Mouse (Mus musculus) heart, postnatal 4 days (tissue): ENCODE measurements around the gene Gm29609. TPM values are rescaled to one million over a fixed set of nuclear protein-coding genes. Genes with fewer than 3 reads are reported as not detected.

Experiments used
- DNase-seq: peaks from one replicate; pipeline ENCODE4 v3.0.0; 2021
- total RNA-seq, 2 experiments: library from RNA; stranded (reverse); gene quantifications; 2 replicates each; pipeline ENCODE4 v1.2.3; 2021

The Gm29609 gene
- total RNA-seq, 2 experiments from 2014 or later = 0.86 to 1.1 TPM

DNA sequence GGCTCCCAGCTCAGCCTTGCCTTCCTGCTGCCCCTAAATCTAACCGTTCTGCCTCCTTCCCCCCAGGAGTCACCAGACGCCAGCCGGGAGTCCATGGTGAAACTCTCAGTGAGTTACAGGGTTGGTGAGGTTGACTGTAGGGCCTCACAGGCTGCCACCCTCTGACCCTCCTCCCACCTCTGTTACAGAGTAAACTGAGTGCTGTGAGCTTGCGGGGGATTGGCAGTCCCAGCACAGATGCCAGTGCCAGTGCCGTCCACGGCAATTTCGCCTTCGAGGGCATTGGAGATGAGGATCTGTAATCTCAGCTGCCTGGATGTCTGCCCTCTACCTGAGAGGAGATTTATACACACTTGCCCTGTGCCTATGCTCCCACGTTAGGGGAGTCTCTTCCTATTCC lies 18.5 kb upstream of the Gm29609 start:
- no peak for DNase-seq

DNA sequence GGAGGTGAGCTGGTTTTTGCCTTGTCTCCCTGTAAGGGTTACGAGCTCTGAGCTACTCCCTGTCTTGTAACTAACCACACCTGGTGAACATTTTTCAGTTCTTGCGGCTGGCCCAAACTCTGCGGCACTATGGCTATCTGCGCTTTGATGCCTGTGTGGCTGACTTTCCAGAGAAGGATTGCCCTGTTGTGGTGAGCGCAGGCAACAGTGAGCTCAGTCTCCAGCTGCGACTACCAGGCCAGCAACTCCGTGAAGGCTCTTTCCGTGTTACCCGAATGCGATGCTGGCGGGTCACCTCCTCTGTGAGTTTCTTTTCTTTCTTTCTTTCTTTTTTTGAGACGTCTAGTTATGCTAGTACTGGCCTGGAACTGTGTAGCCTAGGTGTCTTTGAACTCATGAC lies 17.4 kb upstream of the Gm29609 start:
- no peak for DNase-seq

DNA sequence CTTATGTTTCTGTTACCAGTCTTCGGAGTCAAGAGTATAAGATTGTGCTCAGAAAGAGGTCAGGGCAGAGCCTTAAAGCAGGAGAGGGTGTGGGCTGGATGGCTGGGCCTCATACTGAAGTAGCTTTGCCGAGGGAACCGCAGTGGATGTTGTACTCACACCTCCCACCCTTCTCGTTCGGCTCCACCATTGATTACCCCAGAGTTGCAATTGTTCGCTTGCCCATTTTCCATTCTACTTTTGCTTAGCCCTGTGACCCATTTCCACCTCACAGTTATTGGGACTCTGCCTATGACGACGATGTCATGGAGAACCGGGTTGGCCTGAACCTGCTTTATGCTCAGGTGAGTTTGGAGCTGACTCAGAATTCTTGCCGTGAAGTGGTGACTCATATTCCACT lies 16.5 kb upstream of the Gm29609 start:
- no peak for DNase-seq

- no peak for DNase-seq
Measured at GRCm38 (mm10) chr5:31195671-31196070, 16.0 kb upstream of the Gm29609 start.

DNA sequence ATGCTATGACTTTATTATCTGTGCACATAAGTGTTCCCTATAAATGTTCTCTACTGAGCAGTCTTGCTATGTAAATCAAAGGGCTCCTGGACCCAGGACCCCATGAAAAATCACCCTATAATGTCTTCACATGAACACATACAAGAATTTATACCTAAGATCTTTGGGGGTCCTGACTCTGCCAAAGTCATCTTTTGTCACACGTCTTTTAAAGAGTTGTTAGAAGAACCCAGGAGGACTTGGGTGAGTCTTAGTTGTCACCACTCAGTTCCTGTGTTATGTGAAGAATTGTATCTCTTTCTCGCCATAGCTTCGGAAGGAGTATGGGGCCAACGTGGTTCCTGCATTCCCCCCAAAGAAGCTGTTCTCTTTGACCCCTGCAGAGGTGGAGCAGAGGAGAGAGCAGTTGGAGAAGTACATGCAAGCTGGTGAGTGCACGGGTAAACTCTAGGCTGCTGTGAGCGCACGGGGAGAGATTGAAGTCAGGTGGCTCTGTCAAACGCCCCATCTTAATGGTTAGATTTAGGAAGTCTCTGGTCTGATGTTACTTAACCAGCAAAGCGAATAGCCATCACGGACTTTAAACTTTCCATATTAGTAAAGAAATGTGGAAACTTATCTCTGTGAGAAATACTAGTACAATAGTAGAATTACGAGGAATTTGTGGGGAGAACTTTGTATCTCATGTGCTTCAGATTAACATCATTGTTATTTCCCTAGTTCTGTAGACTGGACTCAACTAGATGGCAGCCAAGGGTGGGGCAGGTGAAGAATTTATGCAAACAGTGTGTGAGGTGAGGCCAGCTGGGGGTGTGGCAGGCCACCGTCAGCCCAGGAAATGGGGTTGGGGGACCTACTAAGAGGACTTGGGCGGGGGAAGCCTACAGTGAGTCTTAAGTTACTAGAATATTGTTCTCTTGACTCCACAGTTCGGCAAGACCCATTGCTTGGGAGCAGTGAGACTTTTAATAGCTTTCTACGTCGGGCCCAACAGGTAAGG lies 15.1 kb upstream of the Gm29609 start:
- no peak for DNase-seq

DNA sequence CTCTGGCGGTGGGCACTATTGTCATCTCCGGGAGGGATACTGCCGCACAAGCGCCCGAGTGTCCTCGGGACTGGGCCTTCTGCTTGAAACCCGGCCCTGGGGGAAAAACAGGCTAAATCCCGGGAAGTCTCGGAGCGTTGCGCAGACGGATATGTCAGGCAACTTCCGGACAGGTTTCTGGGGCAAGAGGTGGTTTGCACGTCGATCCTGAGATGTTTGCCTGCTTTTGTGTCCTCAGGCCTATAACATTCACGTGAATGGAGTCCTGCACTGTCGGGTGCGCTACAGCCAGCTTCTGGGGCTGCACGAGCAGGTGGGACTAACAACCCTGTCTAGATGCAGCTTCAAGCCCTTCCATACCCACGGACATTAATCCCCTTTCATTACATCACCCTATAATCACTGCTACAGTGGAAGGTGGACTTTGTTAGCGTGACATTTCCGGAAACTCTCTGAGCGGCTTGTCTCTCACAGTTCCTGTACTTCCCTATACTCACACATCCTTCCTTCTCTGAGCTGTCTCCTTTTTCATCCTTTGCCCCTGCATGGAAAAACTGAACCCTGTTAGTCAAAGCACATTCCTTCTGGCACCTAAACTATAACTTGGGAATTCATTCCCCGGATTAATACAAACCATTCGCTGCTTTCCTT lies 14.0 kb upstream of the Gm29609 start:
- no peak for DNase-seq

- peak; percentile 99 for DNase-seq
Measured at GRCm38 (mm10) chr5:31192939-31193630, 13.4 kb upstream of the Gm29609 start, which contains the start of the genes Snx17 and Eif2b4. Gene Snx17 (plus strand): TSS chr5:31193227. Gene Eif2b4 (minus strand): TSS chr5:31193430.

DNA sequence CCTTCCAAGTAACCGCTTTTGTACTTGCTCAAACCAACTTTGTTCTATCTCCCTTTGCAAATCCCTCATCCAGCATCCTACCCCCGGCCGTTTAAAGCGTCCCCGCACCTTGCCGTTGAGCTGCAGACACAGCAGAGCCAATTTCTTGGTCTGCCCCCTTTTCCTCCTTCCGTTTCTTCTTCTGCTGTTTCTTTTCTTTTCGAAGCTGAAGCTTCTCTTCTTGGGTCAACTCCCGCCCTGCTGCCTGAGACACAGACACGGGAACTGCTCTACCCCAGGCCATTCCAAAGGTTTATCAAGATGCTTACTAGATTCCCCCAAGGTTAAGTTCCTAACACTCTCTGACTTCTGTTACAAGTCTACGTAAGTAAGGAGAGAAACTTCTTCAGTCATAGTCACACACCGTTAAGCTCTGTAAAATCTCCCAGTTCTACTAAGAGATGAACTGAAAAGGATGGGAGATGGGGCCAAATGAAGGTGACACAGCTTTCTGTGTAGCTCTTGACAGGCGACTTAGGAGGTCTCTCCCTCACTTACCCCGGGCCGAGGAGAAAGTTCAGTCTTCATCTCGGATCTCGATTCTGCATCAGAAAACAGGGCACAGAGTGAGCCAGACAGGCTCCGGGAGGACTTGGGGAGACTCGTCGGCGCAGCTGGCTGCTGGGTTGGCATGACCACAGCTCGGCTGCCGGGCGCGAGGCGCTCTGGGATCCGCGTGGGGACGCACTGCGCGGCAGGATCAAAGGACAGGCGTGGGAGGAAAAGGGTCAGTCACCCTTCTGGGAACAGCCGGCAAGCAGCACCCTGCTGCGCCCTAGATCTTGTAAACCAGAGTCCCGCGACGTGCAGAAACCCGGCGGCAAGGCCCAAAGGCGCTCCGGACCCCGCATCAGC lies 12.6 kb upstream of the Gm29609 start:
- DNase-seq = peak; percentile 82

DNA sequence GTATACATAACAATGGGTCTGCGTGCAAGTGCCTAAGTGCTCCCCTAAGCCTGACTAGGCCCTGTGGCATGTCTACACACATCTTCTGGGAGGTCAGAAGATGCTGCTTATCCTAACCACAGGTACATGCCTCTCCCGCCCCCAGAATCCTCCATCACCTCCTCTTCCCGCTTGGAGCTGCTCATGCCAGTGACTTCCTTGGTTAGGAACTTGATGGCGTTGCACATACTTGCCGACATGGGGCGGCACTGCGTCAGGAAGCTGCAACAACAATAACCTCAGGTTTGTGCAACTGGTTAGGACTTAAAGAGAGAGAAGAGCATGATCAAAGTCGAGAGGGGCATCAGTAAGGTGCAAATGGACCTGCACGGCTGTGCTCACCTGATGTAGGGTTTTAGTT lies 10.5 kb upstream of the Gm29609 start:
- DNase-seq = no peak

GRCm38 (mm10) chr5:31188223-31188840 lies 8.6 kb upstream of the Gm29609 start:
- DNase-seq = no peak

DNA sequence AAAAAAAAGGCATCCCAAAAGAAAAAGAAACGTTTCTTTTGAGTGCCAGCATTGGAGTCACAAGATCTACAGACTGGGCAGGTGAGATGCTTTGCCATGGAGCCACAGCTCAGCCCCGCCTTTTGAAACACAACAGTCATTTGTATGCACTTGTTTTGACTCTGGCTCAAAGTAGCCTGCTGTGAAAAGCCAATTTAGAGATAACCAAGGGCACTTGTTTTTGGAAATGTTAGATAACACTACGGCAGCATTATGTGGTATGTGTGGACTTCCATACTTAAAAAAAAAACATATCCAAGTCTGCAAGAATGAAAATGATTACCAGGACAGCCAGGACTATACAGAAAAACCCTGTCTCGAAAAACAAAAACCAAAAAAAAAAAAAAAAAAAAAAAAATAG lies 4.0 kb upstream of the Gm29609 start:
- no peak for DNase-seq

- no peak for DNase-seq
Measured at GRCm38 (mm10) chr5:31181183-31181770, 1.6 kb upstream of the Gm29609 start.

GRCm38 (mm10) chr5:31179301-31179765 lies 378 bp downstream of the Gm29609 start:
- DNase-seq = peak; percentile 38

DNA sequence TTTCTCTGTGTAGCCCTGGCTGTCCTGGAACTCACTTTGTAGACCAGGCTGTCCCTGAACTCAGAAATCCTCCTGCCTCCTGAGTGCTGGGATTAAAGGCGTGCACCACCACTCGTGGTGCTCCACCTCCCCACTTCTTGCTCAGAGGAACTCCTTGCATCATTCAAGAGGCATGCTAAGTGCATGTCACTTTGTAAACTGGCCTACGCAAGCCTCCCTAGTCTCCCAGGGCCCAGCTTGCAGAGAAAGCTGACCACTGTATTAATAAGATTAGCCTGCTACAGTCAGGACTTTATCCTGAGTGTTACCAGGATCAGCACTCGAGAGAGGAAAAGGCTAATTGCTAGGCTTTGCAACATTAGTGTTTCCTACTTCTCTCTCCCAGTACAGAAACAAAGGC lies 11.1 kb downstream of the Gm29609 start:
- no peak for DNase-seq

DNA sequence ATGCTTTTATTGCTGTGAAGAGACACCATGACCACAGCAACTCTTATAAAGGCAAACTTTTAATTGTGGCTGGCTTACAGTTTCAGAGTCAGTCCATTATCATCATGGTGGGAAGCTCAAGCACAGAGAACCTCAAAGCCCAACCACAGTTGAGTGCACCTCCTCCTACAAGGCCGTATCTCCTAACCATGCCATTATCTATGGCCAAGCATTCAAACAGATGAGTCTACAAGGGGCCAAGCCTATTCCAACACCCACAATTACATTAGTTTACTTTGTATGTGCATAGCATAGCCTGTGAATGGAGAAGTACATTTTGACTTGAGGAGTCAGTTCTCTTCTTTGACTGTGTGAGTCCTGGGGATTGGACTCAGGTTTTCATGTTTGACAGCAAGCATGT lies 14.8 kb downstream of the Gm29609 start:
- no peak for DNase-seq

GRCm38 (mm10) chr5:31162462-31162861 lies 17.2 kb downstream of the Gm29609 start:
- no peak for DNase-seq

DNA sequence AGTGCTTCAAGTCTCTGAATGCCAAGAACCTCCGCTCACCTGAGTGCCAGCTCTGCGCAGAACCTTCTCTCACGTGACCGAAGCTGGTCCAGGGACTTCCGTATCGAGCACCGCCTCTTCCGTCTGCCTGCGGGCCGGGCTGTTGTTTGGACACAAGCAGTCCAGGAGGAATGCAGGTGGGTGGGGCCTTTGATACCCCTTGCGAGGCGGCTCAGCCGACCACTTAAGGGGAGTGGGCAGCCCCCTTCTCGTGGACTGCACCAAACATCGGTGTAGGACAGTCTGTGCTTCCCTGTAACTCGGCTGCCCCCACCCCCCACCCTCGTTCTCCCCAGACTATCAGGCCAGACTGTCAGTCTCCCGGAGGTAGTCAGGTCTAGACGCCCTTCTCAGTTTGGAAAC lies 25.6 kb downstream of the Gm29609 start, which contains the start of gene Mpv17:
Gene Mpv17, minus strand, starts transcription at position 100 of the 402 bp plus-strand sequence.
- peak; percentile 82 for DNase-seq

DNA sequence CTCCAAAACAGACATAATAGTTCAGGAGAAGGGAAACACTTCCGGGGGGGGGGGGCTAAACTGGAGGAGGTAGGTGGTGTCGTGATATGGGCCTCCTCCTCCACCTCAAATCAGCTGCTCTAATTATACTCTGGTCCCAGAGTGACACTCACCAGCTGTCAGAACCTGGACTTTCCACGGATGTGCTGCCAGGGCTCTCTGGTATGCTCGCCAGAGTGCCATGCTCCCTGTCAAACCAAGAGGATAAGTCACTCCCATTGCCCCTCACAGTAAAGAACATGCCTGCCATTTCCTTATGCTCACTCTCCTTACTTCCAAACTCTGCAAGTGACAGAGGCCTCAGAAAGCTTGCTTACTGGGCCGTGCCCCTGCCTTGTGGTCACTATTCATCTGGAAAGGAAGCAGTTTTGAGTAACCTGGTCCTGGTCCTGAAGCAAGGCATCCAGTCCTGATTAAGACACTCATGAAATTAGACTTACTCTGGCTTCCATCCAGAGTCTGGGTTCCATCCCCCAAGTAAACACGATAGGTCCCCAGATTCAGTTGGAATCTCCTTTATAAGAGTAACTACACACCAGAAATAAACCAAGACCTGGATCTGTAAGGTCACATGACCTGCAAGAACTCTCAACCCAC lies 26.1 kb downstream of the Gm29609 start:
- DNase-seq = peak; percentile 25

DNA sequence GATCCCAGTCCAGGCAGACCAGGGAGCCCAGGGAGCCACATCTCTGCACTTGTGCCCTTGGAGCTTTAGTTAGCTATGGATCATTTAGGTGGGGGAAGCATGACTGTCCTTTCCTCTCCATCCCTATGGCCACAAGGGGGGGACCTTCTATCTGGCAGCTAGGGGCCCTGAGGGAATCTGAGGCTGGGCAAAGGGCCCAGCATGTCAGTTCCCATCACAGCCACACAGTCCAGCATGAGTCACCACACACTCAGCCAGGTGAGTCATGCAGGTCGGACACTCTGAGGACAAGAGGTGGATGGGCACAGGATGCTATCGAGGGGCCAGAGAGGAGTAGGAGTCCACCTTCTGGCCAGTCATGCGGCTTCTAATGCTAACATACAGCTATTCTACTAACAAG lies 28.0 kb downstream of the Gm29609 start:
- peak; percentile 54 for DNase-seq

GRCm38 (mm10) chr5:31149781-31150180 lies 29.9 kb downstream of the Gm29609 start:
- DNase-seq = peak; percentile 47
